Mouse (Mus musculus) testis, postnatal 14 days (tissue): Measurements from ENCODE around the gene Dsn1.

Source experiments
- DNase-seq: peaks from one replicate; pipeline ENCODE4 v3.0.0; 2021; ENCODE audit warnings: low spot score

Gene Dsn1

GRCm38 (mm10) chr2:157006511-157007233 lies at the start of gene Dsn1:
Dsn1 (minus strand) TSS chr2:157007154.
- peak; percentile 89 for DNase-seq

- DNase-seq, result no peak
These were observed 48.8 kb upstream of the Dsn1 start for GRCm38 (mm10) chr2:157055721-157056120.

DNA sequence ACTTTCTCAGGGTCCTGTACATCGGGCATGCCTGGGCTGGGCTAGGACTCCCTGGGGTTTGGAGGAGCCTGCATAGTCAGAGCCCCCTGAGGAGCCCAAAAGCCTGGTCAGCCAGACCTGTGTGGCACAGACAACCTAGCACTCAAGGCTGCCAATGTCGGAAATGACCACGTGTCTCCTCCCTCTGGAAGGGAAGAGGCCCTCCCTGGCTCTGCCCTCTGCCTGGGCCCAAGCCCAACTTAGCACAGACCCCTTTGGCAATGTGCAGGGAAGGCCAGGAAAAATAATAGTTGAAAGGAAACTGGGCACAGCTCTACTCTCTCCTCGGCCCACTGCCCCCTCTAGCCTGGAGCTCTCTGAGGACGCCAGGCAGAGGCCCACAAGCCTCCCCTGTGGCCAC lies 47.9 kb upstream of the Dsn1 start:
- no peak for DNase-seq

DNA sequence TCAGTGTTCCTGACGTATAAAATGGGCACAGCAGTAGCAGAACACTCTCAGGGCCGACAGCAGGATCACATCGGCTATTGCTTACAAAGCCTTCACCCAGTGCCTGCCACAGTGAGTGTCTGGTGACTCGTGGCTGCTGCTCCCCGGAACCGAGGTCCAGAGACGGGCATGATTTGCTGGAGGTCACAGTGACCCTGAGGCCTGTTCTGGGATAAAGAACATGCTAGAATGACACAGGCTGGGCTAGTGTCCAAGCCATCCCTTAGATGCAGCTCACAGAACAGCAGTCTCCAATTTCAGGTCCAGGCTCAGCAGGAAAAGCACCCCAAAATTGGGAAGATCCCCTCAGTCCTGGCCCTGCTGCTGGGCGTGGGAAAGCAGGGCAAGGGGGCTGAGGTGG lies 47.3 kb upstream of the Dsn1 start:
- no peak for DNase-seq

GRCm38 (mm10) chr2:157053787-157054186 lies 46.8 kb upstream of the Dsn1 start:
- no peak for DNase-seq

GRCm38 (mm10) chr2:157053124-157053523 lies 46.2 kb upstream of the Dsn1 start:
- DNase-seq, result no peak

DNA sequence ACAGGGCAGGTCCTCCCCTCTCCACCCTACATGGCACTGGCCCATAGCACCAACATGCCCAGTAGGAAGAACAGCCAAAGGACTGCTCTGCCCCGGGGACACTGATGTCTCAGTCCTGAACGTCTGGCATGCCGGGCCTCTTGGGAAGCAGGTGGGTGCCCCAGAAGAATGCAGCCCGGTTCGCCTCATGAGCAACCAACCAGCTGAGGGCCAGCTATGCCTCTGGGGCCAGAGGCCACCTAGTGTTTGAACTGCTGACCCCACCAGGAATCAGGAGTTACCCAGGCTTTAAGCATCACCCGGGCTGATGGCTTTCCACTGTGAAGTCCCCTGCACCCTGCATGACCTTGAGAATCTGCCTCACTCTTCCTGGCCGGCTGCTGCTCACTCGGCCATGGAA lies 45.5 kb upstream of the Dsn1 start:
- no peak for DNase-seq

GRCm38 (mm10) chr2:157049831-157050243 lies 42.9 kb upstream of the Dsn1 start:
- DNase-seq, result no peak

DNA sequence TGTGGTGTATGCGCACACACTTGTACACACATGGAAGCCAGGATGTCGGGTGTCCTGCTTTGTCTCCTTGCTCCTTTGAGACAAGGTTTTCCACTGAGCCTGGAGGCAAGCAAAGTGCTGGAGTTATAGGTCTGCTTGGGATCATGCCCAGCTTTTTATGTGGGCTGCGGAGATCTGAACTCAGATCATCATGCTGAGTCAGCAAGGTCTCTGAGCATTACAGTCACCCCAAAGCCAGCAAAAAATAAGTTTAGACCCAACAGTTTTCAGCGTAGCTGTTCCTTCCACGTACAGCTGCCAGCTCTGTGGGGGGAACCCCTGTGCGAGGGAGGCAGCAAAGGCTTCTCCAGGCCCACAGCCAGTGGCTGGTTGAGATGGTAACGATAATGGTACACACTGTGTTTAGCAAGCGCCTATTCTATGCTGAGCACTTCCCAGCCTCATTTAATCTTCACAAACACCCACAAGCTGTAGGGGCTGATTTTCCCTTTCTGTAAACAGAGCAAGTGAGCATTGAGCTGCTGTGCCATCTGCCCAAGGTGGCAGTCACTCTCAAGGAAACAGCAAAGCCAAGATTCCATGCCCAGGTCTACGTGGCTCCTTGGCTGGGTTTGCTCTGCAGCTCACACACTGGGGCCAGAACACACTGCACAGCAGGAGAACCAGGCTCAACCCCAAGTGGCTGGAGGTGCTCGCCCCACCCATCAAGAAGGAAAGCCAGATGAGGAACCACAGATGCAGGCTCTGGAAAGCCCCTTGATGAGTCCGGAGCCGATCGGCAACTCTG lies 41.6 kb upstream of the Dsn1 start:
- DNase-seq, result peak; percentile 58

DNA sequence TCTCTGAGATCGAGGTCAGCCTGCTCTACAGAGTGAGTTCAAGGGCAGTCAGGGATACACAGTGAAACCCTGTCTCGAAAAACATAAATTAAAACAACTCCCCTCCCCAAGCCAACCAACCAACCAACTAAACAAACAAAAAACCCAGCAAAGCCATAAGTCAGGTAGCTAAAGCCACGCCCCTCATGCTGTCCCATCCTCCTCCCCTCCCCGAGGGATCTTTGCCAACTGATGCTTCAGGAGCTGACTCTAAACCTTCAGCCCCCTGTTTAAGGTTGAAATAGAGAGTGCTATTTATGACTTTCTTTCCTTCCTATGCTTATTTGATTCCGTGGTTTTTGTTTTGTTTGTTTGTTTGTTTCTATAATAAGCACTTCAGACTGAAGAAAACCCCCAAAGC lies 40.0 kb upstream of the Dsn1 start:
- DNase-seq, result no peak

- no peak for DNase-seq
These were observed 39.0 kb upstream of the Dsn1 start for GRCm38 (mm10) chr2:157045932-157046331.

GRCm38 (mm10) chr2:157043987-157044386 lies 37.0 kb upstream of the Dsn1 start:
- DNase-seq, result no peak

GRCm38 (mm10) chr2:157043556-157043955 lies 36.6 kb upstream of the Dsn1 start:
- DNase-seq, result no peak

DNA sequence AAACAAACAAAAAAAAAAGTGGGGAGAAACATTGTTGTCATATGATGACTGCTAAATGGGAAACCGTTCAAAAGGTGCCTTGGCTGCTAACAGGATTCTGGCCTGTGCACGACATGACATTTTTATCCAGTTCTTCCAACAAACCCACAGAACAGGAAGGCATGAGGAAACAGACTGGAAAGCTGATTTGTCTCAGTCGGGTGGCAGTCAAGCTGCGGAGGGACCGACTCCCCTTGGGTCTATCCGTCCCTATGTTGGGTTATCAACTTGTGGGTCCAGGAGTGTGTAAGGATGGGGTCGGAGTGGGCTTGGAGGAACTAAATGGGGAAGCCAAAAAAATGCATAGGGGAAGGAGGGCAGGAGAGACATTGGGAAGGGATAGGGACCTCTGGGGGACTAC lies 34.5 kb upstream of the Dsn1 start:
- no peak for DNase-seq

GRCm38 (mm10) chr2:157040649-157041046 lies 33.7 kb upstream of the Dsn1 start:
- DNase-seq, result no peak

DNA sequence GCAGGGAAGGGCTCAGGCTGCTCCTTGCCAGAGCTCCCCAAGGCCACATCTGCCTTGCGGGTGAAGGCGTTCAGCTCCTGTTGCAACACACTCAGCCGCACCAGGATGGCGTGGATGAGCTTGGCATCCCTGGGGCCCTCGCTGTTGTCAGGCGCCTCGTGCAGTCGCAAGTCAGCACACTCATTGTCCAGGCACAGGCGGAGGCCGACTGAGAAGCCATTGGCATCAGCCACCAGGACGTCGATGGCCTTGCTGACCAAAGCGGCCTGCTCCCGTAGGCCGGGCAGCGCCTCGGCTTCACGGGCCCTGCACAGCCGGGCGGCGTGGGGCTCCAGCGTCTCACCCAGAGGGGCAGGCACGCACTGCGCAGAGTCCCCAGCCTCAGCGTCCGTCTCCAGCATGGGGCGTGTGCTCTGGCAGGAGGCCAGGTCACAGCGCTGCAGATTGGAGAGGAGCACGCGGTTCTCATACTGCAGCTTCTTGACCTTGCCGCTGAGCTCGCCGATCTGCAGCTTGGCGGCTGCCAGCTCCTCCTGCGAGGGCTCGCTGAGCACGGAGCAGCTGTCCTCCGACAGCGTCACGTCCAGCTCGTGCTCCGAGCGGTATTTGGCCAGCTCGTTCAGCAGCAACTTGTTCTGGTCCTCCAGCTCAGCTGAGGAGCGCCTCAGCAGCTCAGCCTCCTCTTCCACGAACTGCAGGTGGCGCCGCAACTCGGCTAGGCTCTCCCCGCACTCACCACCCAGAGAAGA lies 33.1 kb upstream of the Dsn1 start:
- DNase-seq, result peak; percentile 61

GRCm38 (mm10) chr2:157037303-157037702 lies 30.3 kb upstream of the Dsn1 start:
- DNase-seq, result no peak

GRCm38 (mm10) chr2:157036400-157036799 lies 29.4 kb upstream of the Dsn1 start:
- DNase-seq, result no peak

- no peak for DNase-seq
These were observed 28.4 kb upstream of the Dsn1 start for GRCm38 (mm10) chr2:157035371-157035770.

- peak; percentile 71 for DNase-seq
These were observed 23.9 kb upstream of the Dsn1 start for GRCm38 (mm10) chr2:157030804-157031203.

DNA sequence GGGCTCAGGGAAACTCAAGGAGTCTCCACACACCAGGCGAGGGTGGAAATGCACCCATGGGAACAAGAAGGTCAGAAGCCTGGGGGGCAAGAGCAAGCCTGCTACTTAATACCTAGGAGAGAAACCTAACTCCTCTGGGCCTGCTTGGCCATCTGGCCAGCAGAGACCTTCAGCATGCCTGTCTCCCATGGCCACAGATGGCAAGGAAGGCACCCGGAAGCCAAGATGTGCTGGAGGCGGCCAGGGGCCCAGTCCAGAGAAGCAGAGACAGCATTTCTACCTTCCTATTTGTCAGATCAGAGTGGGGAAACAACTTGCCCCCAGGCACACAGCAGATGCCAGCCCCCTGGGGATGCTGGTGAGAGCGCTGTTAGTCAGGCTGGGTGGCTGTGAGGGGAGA lies 21.3 kb upstream of the Dsn1 start:
- no peak for DNase-seq

- DNase-seq, result no peak
These were observed 20.4 kb upstream of the Dsn1 start for GRCm38 (mm10) chr2:157027106-157028008.
